ENCODE assay signal across 30 mouse cellular contexts in genomic region chr3:102047532-102047931, GRCm38 (mm10). TPM values are rescaled to one million over a fixed set of nuclear protein-coding genes. Genes with fewer than 3 reads are reported as not detected.
"Had no signal": no experiment of that assay in that cellular context is flagged by ENCODE, and none has a peak within 500 bp of the region (broad histone marks: within the 10 kb centered on the region; RNA-seq: fewer than 3 reads in every experiment).

No protein-coding gene starts in this region.

- ATAC-seq: inflammation-experienced regulatory T-cells, adult 6 months; intestine, embryonic 15.5 days; intestine, postnatal 0 days; liver, postnatal 0 days had no signal

- H3K9ac ChIP-seq: heart, embryonic 13.5 days; heart, embryonic 15.5 days; hindbrain, embryonic 12.5 days; hindbrain, embryonic 14.5 days; intestine, embryonic 15.5 days; limb, embryonic 12.5 days; liver, embryonic 13.5 days; liver, embryonic 15.5 days; liver, postnatal 0 days had no signal

- DNase-seq: gastrocnemius, adult 2 months; gastrocnemius, postnatal 10 days; gastrocnemius, postnatal 25 days; heart, adult 18-20 months; heart, postnatal 14 days; heart, postnatal 4 days; kidney, adult 18-20 months; kidney, adult 8-10 months; kidney, postnatal 10 days; kidney, postnatal 25 days; kidney, postnatal 4 days; liver; liver, embryonic 13.5 days; liver, postnatal 0 days had no signal

- H3K4me1 ChIP-seq: heart, embryonic 13.5 days; heart, embryonic 15.5 days; intestine, embryonic 15.5 days; limb, embryonic 10.5 days; limb, embryonic 12.5 days; liver, embryonic 13.5 days; liver, embryonic 15.5 days had no signal

- H3K27ac ChIP-seq: gastrocnemius, adult 2 months; heart, embryonic 13.5 days; heart, embryonic 15.5 days; hindbrain, embryonic 12.5 days; hindbrain, embryonic 14.5 days; intestine, embryonic 15.5 days; layer of hippocampus, adult 2 months; left cerebral cortex, adult 2 months; limb, embryonic 10.5 days; limb, embryonic 12.5 days; liver, embryonic 13.5 days; liver, embryonic 15.5 days had no signal

- H3K27me3 ChIP-seq: heart, embryonic 15.5 days; hindbrain, embryonic 12.5 days; intestine, embryonic 15.5 days; liver, embryonic 15.5 days had no signal

- H3K9me3 ChIP-seq: heart, embryonic 13.5 days; heart, embryonic 15.5 days; hindbrain, embryonic 12.5 days; intestine, embryonic 15.5 days; limb, embryonic 10.5 days; limb, embryonic 12.5 days; liver, embryonic 13.5 days; liver, embryonic 15.5 days had no signal

- H3K4me2 ChIP-seq: heart, embryonic 13.5 days; heart, embryonic 15.5 days; hindbrain, embryonic 12.5 days; hindbrain, embryonic 14.5 days; intestine, embryonic 15.5 days; limb, embryonic 12.5 days; liver, embryonic 13.5 days; liver, embryonic 15.5 days had no signal

- H3K4me3 ChIP-seq: gastrocnemius, adult 2 months; heart, embryonic 13.5 days; heart, embryonic 15.5 days; hindbrain, embryonic 12.5 days; intestine, embryonic 15.5 days; layer of hippocampus, adult 2 months; left cerebral cortex, adult 2 months; limb, embryonic 10.5 days; limb, embryonic 12.5 days; liver, embryonic 13.5 days; liver, embryonic 15.5 days had no signal

- H3K36me3 ChIP-seq: heart, embryonic 13.5 days; heart, embryonic 15.5 days; hindbrain, embryonic 12.5 days; intestine, embryonic 15.5 days; limb, embryonic 10.5 days; limb, embryonic 12.5 days; liver, embryonic 13.5 days; liver, embryonic 15.5 days had no signal

RNA-seq across cellular contexts. Expression of gene Nhlh2, which starts 37.7 kb away (rescaled TPM):
- total RNA-seq: gastrocnemius, adult 2 months; gastrocnemius, postnatal 10 days; gastrocnemius, postnatal 25 days; gastrocnemius, postnatal 4 days; granulocyte monocyte progenitor cell, adult 5-6 weeks; heart, adult 18-20 months; heart, postnatal 14 days; heart, postnatal 4 days had no signal
- polyA plus RNA-seq: heart, embryonic 13.5 days; heart, embryonic 15.5 days; heart, postnatal 0 days; inflammation-experienced regulatory T-cells, adult 6 months; intestine, embryonic 15.5 days; intestine, postnatal 0 days; kidney, embryonic 14.5 days; liver, embryonic 15.5 days; liver, postnatal 0 days had no signal

RNA-seq across cellular contexts. Expression of gene Casq2, which starts 38.7 kb away (rescaled TPM):
- total RNA-seq: granulocyte monocyte progenitor cell, adult 5-6 weeks had no signal
- polyA plus RNA-seq: inflammation-experienced regulatory T-cells, adult 6 months had no signal
